Mouse (Mus musculus) heart, embryonic 10.5 days (tissue): ENCODE data around the gene Olfr569. TPM values are rescaled to one million over a fixed set of nuclear protein-coding genes. Genes with fewer than 3 reads are reported as not detected.

Source experiments
- DNase-seq: peaks from one replicate; pipeline ENCODE4 v3.0.0-alpha.2; 2017; ENCODE audit warnings: low spot score
- H3K27ac ChIP-seq: fragments of 300-500 bp; sonication (generic); 2 replicates; pipeline ENCODE4 v1.5.1; 2016; ENCODE audit warnings: mild to moderate bottlenecking
- H3K27me3 ChIP-seq: fragments of 300-500 bp; sonication (generic); 2 replicates; pipeline ENCODE4 v1.6.1; 2016; ENCODE audit warnings: mild to moderate bottlenecking; ENCODE audit not compliant: poor library complexity, insufficient read depth, severe bottlenecking
- H3K36me3 ChIP-seq: fragments of 300-500 bp; sonication (generic); 2 replicates; pipeline ENCODE4 v1.6.1; 2016; ENCODE audit warnings: mild to moderate bottlenecking, moderate library complexity
- H3K4me1 ChIP-seq: fragments of 300-500 bp; sonication (generic); 2 replicates; pipeline ENCODE4 v1.6.1; 2016; ENCODE audit warnings: mild to moderate bottlenecking
- H3K4me3 ChIP-seq: fragments of 300-500 bp; sonication (generic); 2 replicates; pipeline ENCODE4 v1.5.1; 2016; ENCODE audit warnings: mild to moderate bottlenecking, moderate library complexity
- H3K9me3 ChIP-seq: fragments of 300-500 bp; sonication (generic); 2 replicates; pipeline ENCODE4 v1.6.1; 2016; ENCODE audit warnings: mild to moderate bottlenecking, moderate library complexity
- WGBS: fragments of 180-500 bp; shearing (Covaris S2); methylation state at CpG from one replicate; pipeline ENCODE4 v1.1.7; 2016; 5-methylcytosine and 5-hydroxymethylcytosine counted together
- polyA plus RNA-seq: library from polyadenylated mRNA; unstranded; fragments of >200 nt; fragmentation: Nextera tagmentation; extraction: Ambion mirVana; gene quantifications from 2 replicates; pipeline ENCODE4 v1.2.1, GENCODE M21; 2016

Olfr569 gene
- not detected in 2 replicates for polyA plus RNA-seq

GRCm38 (mm10) chr7:102890782-102891181 lies at the start of gene Olfr569:
Gene Olfr569 (minus strand): TSS chr7:102890882.
- H3K27ac ChIP-seq = no peak within 1 kb of the TSS
- WGBS = 68% methylated on average over 3 of the region's 3 CpGs
- no peaks in the 10 kb centered on the region for H3K36me3 ChIP-seq
- H3K27me3 ChIP-seq = no peaks in the 10 kb centered on the region
- no peak for DNase-seq
- no peak within 1 kb of the TSS for H3K4me3 ChIP-seq
- H3K4me1 ChIP-seq = no peaks in the 10 kb centered on the region
- H3K9me3 ChIP-seq = no peaks in the 10 kb centered on the region

- no peak overlapping the region for H3K4me3 ChIP-seq
- no peak for DNase-seq
- no peaks in the 10 kb centered on the region for H3K27me3 ChIP-seq
- 73% methylated on average over 3 of the region's 3 CpGs for WGBS
- H3K27ac ChIP-seq = no peak overlapping the region
- H3K9me3 ChIP-seq = no peaks in the 10 kb centered on the region
- no peaks in the 10 kb centered on the region for H3K36me3 ChIP-seq
- H3K4me1 ChIP-seq = no peaks in the 10 kb centered on the region
Measured at GRCm38 (mm10) chr7:102927105-102927504, 36.4 kb upstream of the Olfr569 start.

- DNase-seq = no peak
- Histone ChIP-seq H3K9me3 (no peaks in the 10 kb centered on the region), H3K27ac (no peak within 1 kb of the TSS), H3K4me1 (no peaks in the 10 kb centered on the region), H3K36me3 (no peaks in the 10 kb centered on the region), H3K27me3 (no peaks in the 10 kb centered on the region), H3K4me3 (no peak within 1 kb of the TSS)
- 48% methylated on average over 1 of the region's 1 CpGs for WGBS
Measured at GRCm38 (mm10) chr7:102924109-102924508, 33.4 kb upstream of the Olfr569 start, which contains the start of gene Olfr572. Gene Olfr572 (plus strand): TSS chr7:102924409.

GRCm38 (mm10) chr7:102919632-102920031 lies 28.9 kb upstream of the Olfr569 start:
- Histone ChIP-seq H3K4me3 (no peak overlapping the region), H3K4me1 (0 out of 2 replicates have a peak, but pooled peaks cover 5% of the 10 kb centered on the region), H3K9me3 (no peaks in the 10 kb centered on the region), H3K36me3 (no peaks in the 10 kb centered on the region), H3K27ac (no peak overlapping the region), H3K27me3 (no peaks in the 10 kb centered on the region)
- no peak for DNase-seq
- WGBS = 10% methylated on average over 1 of the region's 1 CpGs

GRCm38 (mm10) chr7:102917032-102917875 lies 26.6 kb upstream of the Olfr569 start, which contains the start of gene Olfr571:
Gene Olfr571 (minus strand): TSS chr7:102917536.
- Histone ChIP-seq H3K4me1 (0 out of 2 replicates have a peak, but pooled peaks cover 5% of the 10 kb centered on the region), H3K9me3 (no peaks in the 10 kb centered on the region), H3K27me3 (no peaks in the 10 kb centered on the region), H3K4me3 (no peak within 1 kb of the TSS), H3K27ac (no peak within 1 kb of the TSS), H3K36me3 (no peaks in the 10 kb centered on the region)
- WGBS = 61% methylated on average over 4 of the region's 4 CpGs
- DNase-seq = no peak

GRCm38 (mm10) chr7:102916405-102916804 lies 25.7 kb upstream of the Olfr569 start:
- H3K36me3 ChIP-seq = no peaks in the 10 kb centered on the region
- no peak overlapping the region for H3K4me3 ChIP-seq
- H3K9me3 ChIP-seq = no peaks in the 10 kb centered on the region
- H3K4me1 ChIP-seq = 0 out of 2 replicates have a peak, but pooled peaks cover 5% of the 10 kb centered on the region
- 35% methylated on average over 5 of the region's 5 CpGs for WGBS
- no peaks in the 10 kb centered on the region for H3K27me3 ChIP-seq
- H3K27ac ChIP-seq = no peak overlapping the region
- no peak for DNase-seq

- Histone ChIP-seq H3K4me3 (no peak overlapping the region), H3K27ac (no peak overlapping the region), H3K4me1 (0 out of 2 replicates have a peak, but pooled peaks cover 5% of the 10 kb centered on the region), H3K36me3 (no peaks in the 10 kb centered on the region), H3K27me3 (no peaks in the 10 kb centered on the region), H3K9me3 (no peaks in the 10 kb centered on the region)
- no peak for DNase-seq
- WGBS = 44% methylated on average over 1 of the region's 1 CpGs
Measured at GRCm38 (mm10) chr7:102915261-102915660, 24.6 kb upstream of the Olfr569 start.

- Histone ChIP-seq H3K4me3 (no peak within 1 kb of the TSS), H3K36me3 (no peaks in the 10 kb centered on the region), H3K4me1 (no peaks in the 10 kb centered on the region), H3K27me3 (no peaks in the 10 kb centered on the region), H3K9me3 (no peaks in the 10 kb centered on the region), H3K27ac (no peak within 1 kb of the TSS)
- DNase-seq = no peak
Measured at GRCm38 (mm10) chr7:102876822-102877221, 13.9 kb downstream of the Olfr569 start, which contains the start of gene Olfr568. Gene Olfr568 (plus strand): TSS chr7:102877122.

GRCm38 (mm10) chr7:102858665-102859064 lies 32.0 kb downstream of the Olfr569 start, which contains the start of gene Olfr566:
Gene Olfr566 (minus strand): TSS chr7:102858765.
- Histone ChIP-seq H3K4me3 (no peak within 1 kb of the TSS), H3K9me3 (no peaks in the 10 kb centered on the region), H3K27ac (no peak within 1 kb of the TSS), H3K27me3 (no peaks in the 10 kb centered on the region), H3K36me3 (no peaks in the 10 kb centered on the region), H3K4me1 (no peaks in the 10 kb centered on the region)
- 74% methylated on average over 1 of the region's 1 CpGs for WGBS
- DNase-seq = no peak

DNA sequence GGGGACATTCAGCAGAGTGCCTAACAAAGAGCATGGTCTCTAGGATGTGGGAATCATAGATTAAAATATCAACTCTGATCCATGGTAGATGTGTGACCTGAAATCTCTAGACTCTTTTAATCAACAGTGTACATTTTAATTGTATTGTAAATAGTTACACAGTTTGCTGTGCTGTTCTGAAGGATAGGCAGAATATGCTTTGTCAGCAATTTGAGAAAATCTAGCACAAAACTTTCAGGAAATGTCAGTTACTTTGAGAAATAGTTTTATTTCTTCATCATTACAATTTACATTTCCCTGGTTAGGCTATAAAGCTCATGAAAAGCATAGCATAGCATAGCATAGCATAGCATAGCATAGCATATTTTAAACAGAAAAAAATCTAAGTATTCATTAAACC lies 34.9 kb downstream of the Olfr569 start:
- no peak overlapping the region for H3K4me3 ChIP-seq
- H3K9me3 ChIP-seq = no peaks in the 10 kb centered on the region
- H3K4me1 ChIP-seq = no peaks in the 10 kb centered on the region
- H3K36me3 ChIP-seq = no peaks in the 10 kb centered on the region
- no peaks in the 10 kb centered on the region for H3K27me3 ChIP-seq
- DNase-seq = no peak
- no peak overlapping the region for H3K27ac ChIP-seq

Other genes starting within 250 kb of the Olfr569 start
- gene Olfr555, start 232.1 kb downstream of the Olfr569 start, polyA plus RNA-seq = not detected in 2 replicates
- gene Olfr556, start 226.0 kb downstream of the Olfr569 start, polyA plus RNA-seq = not detected in 2 replicates
- 14.6 and 16.2 TPM in 2 replicates for gene Trim68, start 203.6 kb downstream of the Olfr569 start, polyA plus RNA-seq
- not detected in 2 replicates for gene Olfr557, start 195.0 kb downstream of the Olfr569 start, polyA plus RNA-seq
- not detected in 2 replicates for gene Olfr558, start 188.7 kb downstream of the Olfr569 start, polyA plus RNA-seq
- not detected in 2 replicates for gene Olfr33, start 171.8 kb downstream of the Olfr569 start, polyA plus RNA-seq
- gene Olfr559, start 163.4 kb downstream of the Olfr569 start, polyA plus RNA-seq = not detected in 2 replicates
- not detected in 2 replicates for gene Olfr560, start 131.5 kb downstream of the Olfr569 start, polyA plus RNA-seq
- gene Olfr78, start 131.4 kb downstream of the Olfr569 start, polyA plus RNA-seq = not detected in 2 replicates
- not detected in 2 replicates for gene Olfr561, start 119.7 kb downstream of the Olfr569 start, polyA plus RNA-seq
- not detected in 2 replicates for gene Olfr564, start 87.4 kb downstream of the Olfr569 start, polyA plus RNA-seq
- gene Olfr566, start 32.1 kb downstream of the Olfr569 start, polyA plus RNA-seq = not detected in 2 replicates
- not detected in 2 replicates for gene Olfr568, start 13.8 kb downstream of the Olfr569 start, polyA plus RNA-seq
- gene Olfr570, start 3.7 kb upstream of the Olfr569 start, polyA plus RNA-seq = not detected in 2 replicates
- not detected in 2 replicates for gene Olfr571, start 26.7 kb upstream of the Olfr569 start, polyA plus RNA-seq
- gene Olfr572, start 33.5 kb upstream of the Olfr569 start, polyA plus RNA-seq = not detected in 2 replicates
- not detected in 2 replicates for gene Olfr573-ps1, start 51.7 kb upstream of the Olfr569 start, polyA plus RNA-seq
- not detected in 2 replicates for gene Olfr574, start 57.6 kb upstream of the Olfr569 start, polyA plus RNA-seq
- not detected in 2 replicates for gene Olfr575, start 67.9 kb upstream of the Olfr569 start, polyA plus RNA-seq
- not detected in 2 replicates for gene Olfr576, start 71.8 kb upstream of the Olfr569 start, polyA plus RNA-seq
- gene Olfr577, start 85.1 kb upstream of the Olfr569 start, polyA plus RNA-seq = not detected in 2 replicates
- not detected in 2 replicates for gene Olfr578, start 98.4 kb upstream of the Olfr569 start, polyA plus RNA-seq
- gene Olfr582, start 147.1 kb upstream of the Olfr569 start, polyA plus RNA-seq = not detected in 2 replicates
- not detected in 2 replicates for gene Olfr583, start 160.4 kb upstream of the Olfr569 start, polyA plus RNA-seq
- gene Olfr584, start 191.0 kb upstream of the Olfr569 start, polyA plus RNA-seq = not detected in 2 replicates
- gene Olfr585, start 206.8 kb upstream of the Olfr569 start, polyA plus RNA-seq = not detected in 2 replicates
- gene Olfr586, start 234.8 kb upstream of the Olfr569 start, polyA plus RNA-seq = not detected in 2 replicates
- not detected in 2 replicates for gene Olfr588-ps1, start 250.0 kb upstream of the Olfr569 start, polyA plus RNA-seq